Mouse (Mus musculus): ENCODE results near the gene Med19.

DNA sequence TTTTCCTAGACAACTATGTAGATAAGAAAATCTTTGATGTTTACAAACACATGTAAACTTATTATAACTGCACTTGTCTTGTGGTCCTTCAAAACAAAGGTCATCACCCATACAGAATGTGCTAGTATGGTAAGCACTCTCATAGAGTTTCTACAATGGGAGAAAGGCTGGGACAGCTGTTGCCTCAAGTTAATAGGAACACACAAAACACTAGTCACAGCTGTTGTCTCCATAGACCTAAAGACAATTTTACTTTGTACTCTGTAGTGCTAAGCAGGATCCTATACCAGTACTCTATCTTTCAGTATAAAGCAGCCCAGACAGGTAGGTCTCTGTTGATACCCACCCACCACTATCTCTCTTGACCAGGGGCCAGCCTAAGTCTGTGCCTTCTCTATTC is 37.4 kb upstream of the Med19 start:
- TF ChIP-seq TCF12 (IDR thresholded peaks at IDR 0.05; ENCODE audit: insufficient read depth, poor library complexity, severe bottlenecking): peak; percentile 27
- no peak for TF ChIP-seq SRF (IDR thresholded peaks at IDR 0.05; ENCODE audit: control insufficient read depth, insufficient read length, low read depth)
- no peak for TF ChIP-seq POLR2A (IDR thresholded peaks at IDR 0.05; ENCODE audit: insufficient read length, low read depth)
- no peak for TF ChIP-seq MAX (IDR thresholded peaks at IDR 0.05; ENCODE audit: low read depth)
- no peak for TF ChIP-seq USF1 (IDR thresholded peaks at IDR 0.05; ENCODE audit: low read depth)
- TF ChIP-seq POLR2AphosphoS2 (IDR thresholded peaks at IDR 0.05; ENCODE audit: insufficient read length, low read depth): no peak
- no peak for TF ChIP-seq REST (IDR thresholded peaks at IDR 0.05; ENCODE audit: insufficient read depth, insufficient read length)
- no peak for TF ChIP-seq E2F4 (IDR thresholded peaks at IDR 0.05; ENCODE audit: insufficient read depth)
- no peak for TF ChIP-seq CEBPB (IDR thresholded peaks at IDR 0.05; ENCODE audit: insufficient read depth, poor library complexity, severe bottlenecking)
- TF ChIP-seq MYOG (IDR thresholded peaks at IDR 0.05; ENCODE audit: control insufficient read depth in 1 of 3, insufficient read depth in 1 of 3, insufficient read length in 2 of 3, low read depth in 2 of 3): peak in 2 of 3 experiments; percentile 30 to 64

Measured in myocyte (in vitro differentiated cells).